Mouse (Mus musculus): ENCODE data around the gene Cacng8. TPM values are rescaled to one million over a fixed set of nuclear protein-coding genes. Genes with fewer than 3 reads are reported as not detected.

The Cacng8 gene
- polyA plus RNA-seq (2016; fragmentation: Nextera tagmentation; extraction: Ambion mirVana), result 5.1 and 8.3 TPM in 2 replicates

GRCm38 (mm10) chr7:3390413-3391080, at the start of gene Cacng8:
Gene Cacng8, plus strand, starts transcription at chr7:3390683.
- WGBS, result 0% methylated on average over 7 of the region's 7 CpGs
- H3K4me3 ChIP-seq, result peak within 1 kb of the TSS; percentile 58
- peaks cover 43% of the 10 kb centered on the region for H3K4me1 ChIP-seq
- H3K36me3 ChIP-seq, result peaks cover 16% of the 10 kb centered on the region
- H3K27me3 ChIP-seq (ENCODE audit: low read depth, poor library complexity, severe bottlenecking), result no peaks in the 10 kb centered on the region
- peak within 1 kb of the TSS; percentile 85 for H3K27ac ChIP-seq (replicated peaks)
- H3K9me3 ChIP-seq (replicated peaks), result no peaks in the 10 kb centered on the region
- DNase-seq (ENCODE audit: low spot score), result peak; percentile 42

DNA sequence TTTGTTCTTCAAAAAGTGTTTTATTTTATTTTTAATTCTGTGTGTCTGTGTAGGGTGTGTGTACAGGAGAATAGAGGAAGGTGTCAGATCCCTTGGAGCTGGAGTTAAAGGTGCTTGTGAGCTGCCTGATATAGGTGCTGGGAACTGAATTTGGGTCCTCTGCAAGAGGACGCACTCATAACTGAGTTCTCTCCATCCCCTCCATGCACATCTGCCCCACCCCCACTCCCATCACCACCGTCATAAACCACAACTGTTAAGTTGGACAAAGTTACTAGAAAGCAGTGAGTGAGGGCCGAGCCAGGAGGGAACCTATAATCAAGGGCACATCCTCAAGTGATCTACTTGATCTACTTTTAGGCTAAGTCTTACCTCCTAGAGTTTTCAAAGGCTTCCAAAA, 46.6 kb upstream of the Cacng8 start:
- Histone ChIP-seq H3K4me1 (peaks cover 14% of the 10 kb centered on the region), H3K36me3 (peaks cover 91% of the 10 kb centered on the region), H3K27me3 (ENCODE audit: low read depth, poor library complexity, severe bottlenecking) (peaks cover 23% of the 10 kb centered on the region), H3K9me3 (replicated peaks) (no peaks in the 10 kb centered on the region), H3K4me3 (no peak overlapping the region), H3K27ac (replicated peaks) (no peak overlapping the region)
- DNase-seq (ENCODE audit: low spot score), result no peak
- 92% methylated on average over 3 of the region's 3 CpGs for WGBS

- H3K4me3 ChIP-seq, result no peak overlapping the region
- no peaks in the 10 kb centered on the region for H3K9me3 ChIP-seq (replicated peaks)
- WGBS, result 85% methylated on average over 3 of the region's 3 CpGs
- H3K27ac ChIP-seq (replicated peaks), result no peak overlapping the region
- H3K27me3 ChIP-seq (ENCODE audit: low read depth, poor library complexity, severe bottlenecking), result peaks cover 35% of the 10 kb centered on the region
- DNase-seq (ENCODE audit: low spot score), result no peak
- H3K4me1 ChIP-seq, result peaks cover 14% of the 10 kb centered on the region
- H3K36me3 ChIP-seq, result peaks cover 94% of the 10 kb centered on the region
These were observed 45.2 kb upstream of the Cacng8 start for GRCm38 (mm10) chr7:3345301-3345700.

- Histone ChIP-seq H3K4me3 (no peak overlapping the region), H3K36me3 (peaks cover 91% of the 10 kb centered on the region), H3K27ac (replicated peaks) (no peak overlapping the region), H3K4me1 (peaks cover 14% of the 10 kb centered on the region), H3K9me3 (replicated peaks) (no peaks in the 10 kb centered on the region), H3K27me3 (ENCODE audit: low read depth, poor library complexity, severe bottlenecking) (peaks cover 38% of the 10 kb centered on the region)
- WGBS, result 27% methylated on average over 20 of the region's 20 CpGs
- DNase-seq (ENCODE audit: low spot score), result no peak
These were observed 42.9 kb upstream of the Cacng8 start for GRCm38 (mm10) chr7:3347366-3348287.

DNA sequence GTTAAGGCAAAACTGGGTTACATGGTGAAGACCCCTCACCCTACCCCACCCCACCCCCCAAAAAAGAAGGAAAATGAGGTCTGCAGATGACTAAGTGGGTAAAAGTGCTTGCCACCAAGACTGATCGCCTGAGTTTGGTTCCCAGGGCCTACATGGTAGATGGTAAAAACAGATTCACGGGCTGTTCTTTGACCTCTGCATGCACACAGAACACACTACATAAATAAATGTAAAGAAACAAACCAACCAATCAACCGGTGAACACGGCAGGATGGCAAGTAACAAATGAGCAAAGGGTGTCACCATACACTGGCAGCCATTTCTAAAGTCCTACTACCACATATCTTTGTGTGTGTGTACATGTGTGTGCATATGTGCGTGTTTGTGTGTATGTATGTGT, 42.2 kb upstream of the Cacng8 start:
- H3K9me3 ChIP-seq (replicated peaks), result no peaks in the 10 kb centered on the region
- H3K36me3 ChIP-seq, result peaks cover 90% of the 10 kb centered on the region
- H3K27me3 ChIP-seq (ENCODE audit: low read depth, poor library complexity, severe bottlenecking), result peaks cover 38% of the 10 kb centered on the region
- no peak overlapping the region for H3K4me3 ChIP-seq
- no peak overlapping the region for H3K27ac ChIP-seq (replicated peaks)
- DNase-seq (ENCODE audit: low spot score), result no peak
- H3K4me1 ChIP-seq, result peaks cover 14% of the 10 kb centered on the region
- 54% methylated on average over 5 of the region's 5 CpGs for WGBS

DNA sequence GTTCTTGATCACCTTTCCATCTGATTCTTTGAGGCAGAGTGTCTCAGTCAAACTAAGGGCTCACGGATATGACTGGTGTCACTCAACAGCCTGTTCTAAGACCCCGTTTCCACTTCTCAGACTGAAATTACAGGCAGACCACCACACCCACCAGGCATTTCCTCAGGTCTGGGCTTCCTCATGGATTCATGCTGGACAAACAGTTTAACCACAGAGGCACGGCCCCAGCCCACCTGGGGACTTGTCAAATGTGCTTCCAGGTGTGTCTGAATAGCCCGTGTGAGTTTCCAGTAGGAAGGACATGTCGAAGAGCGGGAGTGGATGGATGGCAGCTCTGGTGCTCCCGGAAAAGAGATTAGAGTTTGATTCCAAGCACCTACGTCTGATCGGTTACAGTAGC, 40.7 kb upstream of the Cacng8 start:
- peaks cover 14% of the 10 kb centered on the region for H3K4me1 ChIP-seq
- DNase-seq (ENCODE audit: low spot score), result no peak
- H3K27ac ChIP-seq (replicated peaks), result no peak overlapping the region
- H3K36me3 ChIP-seq, result peaks cover 87% of the 10 kb centered on the region
- no peak overlapping the region for H3K4me3 ChIP-seq
- H3K27me3 ChIP-seq (ENCODE audit: low read depth, poor library complexity, severe bottlenecking), result peaks cover 38% of the 10 kb centered on the region
- WGBS, result 93% methylated on average over 9 of the region's 9 CpGs
- H3K9me3 ChIP-seq (replicated peaks), result no peaks in the 10 kb centered on the region

DNA sequence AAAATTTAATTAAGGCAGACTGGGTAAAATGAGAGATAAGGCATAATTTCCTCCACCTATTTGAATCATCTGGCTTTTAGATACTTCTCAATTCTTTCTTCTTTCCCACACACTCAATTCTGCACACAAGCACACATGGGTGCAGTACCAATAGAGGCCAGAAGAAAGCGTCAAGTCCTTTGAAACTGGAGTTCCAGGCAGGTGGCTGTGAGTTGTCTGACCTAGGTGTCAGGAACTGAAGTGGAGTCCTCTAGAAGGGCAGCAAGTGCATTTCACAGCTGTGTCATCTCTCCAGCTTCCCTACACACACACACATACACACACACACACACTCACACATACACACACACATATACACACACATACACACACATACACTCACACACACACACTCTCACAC, 38.9 kb upstream of the Cacng8 start:
- no peak for DNase-seq (ENCODE audit: low spot score)

GRCm38 (mm10) chr7:3354850-3355249, 35.6 kb upstream of the Cacng8 start:
- no peak overlapping the region for H3K4me3 ChIP-seq
- no peaks in the 10 kb centered on the region for H3K4me1 ChIP-seq
- no peak overlapping the region for H3K27ac ChIP-seq (replicated peaks)
- WGBS, result 89% methylated on average over 6 of the region's 6 CpGs
- DNase-seq (ENCODE audit: low spot score), result no peak
- no peaks in the 10 kb centered on the region for H3K9me3 ChIP-seq (replicated peaks)
- H3K36me3 ChIP-seq, result peaks cover 80% of the 10 kb centered on the region
- H3K27me3 ChIP-seq (ENCODE audit: low read depth, poor library complexity, severe bottlenecking), result peaks cover 6% of the 10 kb centered on the region; the same call in 1 of the 2 replicates

More for the DNA sequence above, 38.9 kb upstream of the Cacng8 start:
- peaks cover 14% of the 10 kb centered on the region for H3K4me1 ChIP-seq
- H3K4me3 ChIP-seq, result no peak overlapping the region
- H3K27ac ChIP-seq (replicated peaks), result no peak overlapping the region
- 86% methylated on average over 1 of the region's 1 CpGs for WGBS
- H3K36me3 ChIP-seq, result peaks cover 83% of the 10 kb centered on the region
- H3K27me3 ChIP-seq (ENCODE audit: low read depth, poor library complexity, severe bottlenecking), result peaks cover 25% of the 10 kb centered on the region
- H3K9me3 ChIP-seq (replicated peaks), result no peaks in the 10 kb centered on the region

GRCm38 (mm10) chr7:3360678-3361077, 29.8 kb upstream of the Cacng8 start:
- Histone ChIP-seq H3K4me1 (no peaks in the 10 kb centered on the region), H3K9me3 (replicated peaks) (no peaks in the 10 kb centered on the region), H3K36me3 (peaks cover 89% of the 10 kb centered on the region), H3K27me3 (ENCODE audit: low read depth, poor library complexity, severe bottlenecking) (peaks cover 12% of the 10 kb centered on the region), H3K27ac (replicated peaks) (no peak overlapping the region), H3K4me3 (no peak overlapping the region)
- no peak for DNase-seq (ENCODE audit: low spot score)
- 81% methylated on average over 1 of the region's 1 CpGs for WGBS

- Histone ChIP-seq H3K36me3 (peaks cover 58% of the 10 kb centered on the region), H3K4me1 (peaks cover 19% of the 10 kb centered on the region), H3K4me3 (no peak overlapping the region), H3K27me3 (ENCODE audit: low read depth, poor library complexity, severe bottlenecking) (peaks cover 39% of the 10 kb centered on the region), H3K27ac (replicated peaks) (no peak overlapping the region), H3K9me3 (replicated peaks) (no peaks in the 10 kb centered on the region)
- DNase-seq (ENCODE audit: low spot score), result no peak
- WGBS, result 41% methylated on average over 11 of the region's 11 CpGs
These were observed 24.8 kb upstream of the Cacng8 start for GRCm38 (mm10) chr7:3365547-3366279.

DNA sequence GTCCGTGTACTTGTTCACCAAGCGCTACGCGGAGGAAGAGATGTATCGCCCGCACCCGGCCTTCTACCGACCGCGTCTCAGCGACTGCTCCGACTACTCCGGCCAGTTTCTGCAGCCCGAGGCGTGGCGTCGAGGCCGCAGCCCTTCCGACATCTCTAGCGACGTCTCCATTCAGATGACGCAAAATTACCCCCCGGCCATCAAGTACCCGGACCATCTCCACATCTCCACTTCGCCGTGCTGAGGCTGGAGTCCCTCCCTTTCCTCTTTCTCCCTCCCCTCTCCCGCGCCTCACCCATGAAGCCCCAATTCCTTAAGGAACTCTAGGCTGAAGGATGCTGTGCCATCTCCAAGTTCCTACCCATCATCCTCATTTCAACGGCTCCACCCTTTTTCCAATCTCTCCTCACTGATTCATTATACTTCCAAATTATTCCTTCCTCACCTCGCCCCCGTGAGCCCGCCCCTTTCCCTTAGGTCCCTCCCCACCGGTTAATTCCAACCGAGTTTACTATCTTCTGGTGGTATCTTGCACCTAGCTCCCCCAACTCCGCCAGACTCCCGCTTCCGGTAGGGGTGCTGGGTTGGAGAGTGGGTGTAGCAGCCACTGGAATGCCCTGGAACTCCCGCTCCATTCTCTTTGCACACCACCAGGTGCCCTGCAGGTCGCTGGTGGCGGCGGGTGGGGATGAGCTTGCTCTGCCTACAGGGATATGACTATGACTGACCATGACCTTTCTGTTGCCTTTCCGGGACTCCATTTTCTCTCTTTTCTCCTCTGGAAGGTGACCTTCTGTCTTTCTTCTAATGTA, 23.6 kb upstream of the Cacng8 start:
- H3K4me3 ChIP-seq, result no peak overlapping the region
- peaks cover 19% of the 10 kb centered on the region for H3K4me1 ChIP-seq
- peaks cover 39% of the 10 kb centered on the region for H3K27me3 ChIP-seq (ENCODE audit: low read depth, poor library complexity, severe bottlenecking)
- no peaks in the 10 kb centered on the region for H3K9me3 ChIP-seq (replicated peaks)
- no peak for DNase-seq (ENCODE audit: low spot score)
- WGBS, result 11% methylated on average over 42 of the region's 42 CpGs
- no peak overlapping the region for H3K27ac ChIP-seq (replicated peaks)
- H3K36me3 ChIP-seq, result peaks cover 46% of the 10 kb centered on the region

GRCm38 (mm10) chr7:3367569-3367968, 22.9 kb upstream of the Cacng8 start:
- peaks cover 41% of the 10 kb centered on the region for H3K36me3 ChIP-seq
- H3K9me3 ChIP-seq (replicated peaks), result no peaks in the 10 kb centered on the region
- H3K4me3 ChIP-seq, result peak overlapping the region; percentile 18
- peaks cover 39% of the 10 kb centered on the region for H3K27me3 ChIP-seq (ENCODE audit: low read depth, poor library complexity, severe bottlenecking)
- 5% methylated on average over 11 of the region's 11 CpGs for WGBS
- peaks cover 19% of the 10 kb centered on the region for H3K4me1 ChIP-seq
- no peak overlapping the region for H3K27ac ChIP-seq (replicated peaks)
- DNase-seq (ENCODE audit: low spot score), result no peak
